Mouse (Mus musculus) layer of hippocampus, adult 11-12 months (tissue): ENCODE measurements around the gene Ehd4.

ENCODE experiments used
- DNase-seq: peaks from one replicate; pipeline ENCODE4 v3.0.0; 2022; ENCODE audit warnings: low spot score

Gene Ehd4

DNA sequence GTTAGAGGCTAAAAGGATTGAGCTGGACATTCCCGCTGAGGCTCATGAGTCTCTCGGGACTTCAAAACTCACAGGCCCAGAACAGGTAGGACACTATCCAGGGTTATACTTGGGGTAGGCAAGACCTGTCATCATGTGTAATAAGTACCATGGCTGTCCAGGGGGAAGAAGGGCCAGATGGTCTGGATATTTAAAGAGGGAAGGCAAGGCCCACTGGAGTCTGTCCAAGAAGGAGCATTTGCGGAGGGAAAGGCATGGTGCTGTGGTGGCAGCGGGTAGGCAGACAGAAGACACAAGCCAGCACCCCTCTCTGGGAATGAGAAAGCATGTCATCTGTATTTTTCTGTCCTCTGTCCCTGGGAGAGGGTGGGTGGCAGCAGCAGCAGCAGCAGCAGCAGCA is 80.3 kb downstream of the Ehd4 start:
- no peak for DNase-seq

DNA sequence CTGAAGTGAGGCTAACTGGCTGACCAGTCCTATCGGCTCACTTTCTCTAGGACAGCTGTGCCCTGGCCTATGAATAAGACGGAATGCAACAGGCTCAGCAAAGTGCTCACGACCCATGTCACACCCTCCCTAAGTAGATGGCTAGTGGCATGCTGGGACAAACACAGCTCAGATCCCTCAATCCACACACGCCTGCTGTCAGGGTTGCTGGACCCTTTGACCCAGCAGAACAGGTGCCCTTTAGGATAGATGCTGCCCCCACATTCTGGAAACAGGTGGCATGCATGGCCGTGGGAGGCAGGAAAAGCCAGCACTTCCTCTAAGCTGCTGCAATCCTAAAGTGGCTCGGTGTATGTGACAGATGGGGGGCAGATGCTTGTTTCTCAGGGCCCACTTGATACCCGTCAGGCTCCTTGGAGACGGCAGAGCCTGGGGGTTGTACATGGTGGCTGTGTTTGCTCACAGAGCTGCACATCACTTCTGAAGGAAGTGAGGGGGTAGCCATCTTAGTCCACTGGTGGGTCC is 84.9 kb downstream of the Ehd4 start:
- peak; percentile 79 for DNase-seq

DNA sequence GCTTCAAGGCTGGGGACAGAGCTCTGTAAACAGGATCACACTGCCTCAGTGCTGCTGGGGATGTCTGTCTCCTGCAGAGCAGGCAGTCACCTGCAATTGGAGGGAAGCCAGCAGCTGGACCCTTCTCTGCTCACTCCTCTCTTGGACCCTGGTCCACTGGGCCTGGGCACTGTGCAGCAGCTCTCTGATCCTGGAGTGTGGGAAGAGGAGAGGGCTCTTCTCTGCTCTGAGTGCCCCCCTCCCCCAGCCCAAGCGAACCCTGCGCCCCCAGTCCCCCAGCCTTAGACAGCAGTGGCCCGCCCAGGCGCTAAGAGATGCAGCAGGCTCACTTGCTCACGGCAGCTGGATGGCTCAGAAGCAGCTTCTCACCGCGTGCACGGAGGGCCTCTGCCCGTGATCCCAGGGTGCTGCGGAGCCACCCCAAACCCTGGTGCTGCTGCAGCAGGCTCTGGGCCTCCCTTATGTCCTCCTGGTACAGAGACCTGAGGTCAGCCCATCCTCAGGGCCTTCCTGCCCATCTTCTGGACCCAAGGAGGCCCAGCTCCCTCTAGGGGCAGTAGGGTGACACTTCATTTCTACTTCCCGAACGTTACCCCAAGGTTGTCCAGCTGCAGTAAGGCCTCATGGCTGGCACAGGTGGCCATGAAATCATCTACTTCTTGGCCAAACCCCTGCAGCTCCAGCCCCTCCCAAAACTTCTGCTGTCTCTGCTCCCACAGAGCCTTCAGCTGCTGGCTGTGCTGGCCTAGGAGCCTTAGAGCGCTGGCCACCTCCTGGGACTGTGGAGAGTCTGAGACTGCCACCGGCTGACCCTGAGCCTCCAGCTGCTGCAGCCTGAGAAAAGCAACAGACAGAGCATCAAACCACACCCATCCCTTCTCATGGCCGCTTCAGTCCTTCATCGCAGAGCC is 85.6 kb downstream of the Ehd4 start:
- peak; percentile 33 for DNase-seq

DNA sequence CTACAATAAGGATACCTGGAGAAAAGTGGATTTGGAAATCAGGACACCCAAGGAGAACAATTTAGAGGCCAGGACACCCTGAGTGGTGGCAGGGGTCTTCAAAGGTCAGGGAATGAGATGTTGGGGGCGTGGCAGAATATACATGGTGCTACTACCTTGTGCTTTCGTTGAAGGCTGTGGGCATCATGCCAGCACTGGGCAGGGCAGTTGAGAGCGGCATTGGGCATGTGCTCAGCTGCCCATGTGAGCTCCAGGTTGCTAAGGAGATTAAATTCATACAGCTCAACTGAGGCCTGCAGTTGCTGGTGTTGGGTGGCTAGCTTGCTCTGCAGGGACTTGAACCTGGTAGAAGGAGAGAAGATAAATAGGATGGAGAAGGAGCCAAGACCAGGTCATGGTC is 88.2 kb downstream of the Ehd4 start:
- DNase-seq = no peak

DNA sequence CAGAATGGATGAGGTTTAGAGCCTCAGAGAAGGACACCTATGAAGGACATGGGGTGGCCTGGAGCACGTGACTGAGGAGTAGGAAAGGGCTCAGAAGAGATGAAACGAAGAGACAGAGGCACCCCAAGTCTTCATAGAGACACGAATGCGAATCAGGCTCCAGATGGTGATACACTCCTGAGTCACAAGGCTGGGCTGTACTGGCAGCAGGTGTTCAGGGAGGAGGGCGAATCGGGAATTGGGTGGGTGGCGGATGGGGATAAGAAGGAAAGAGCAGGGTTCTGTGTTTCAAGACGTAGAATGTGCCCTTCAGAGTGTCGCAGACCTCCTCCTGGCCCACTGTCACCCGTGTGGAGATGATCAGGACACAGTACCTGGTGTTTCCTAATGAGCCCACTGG is 89.2 kb downstream of the Ehd4 start:
- no peak for DNase-seq

DNA sequence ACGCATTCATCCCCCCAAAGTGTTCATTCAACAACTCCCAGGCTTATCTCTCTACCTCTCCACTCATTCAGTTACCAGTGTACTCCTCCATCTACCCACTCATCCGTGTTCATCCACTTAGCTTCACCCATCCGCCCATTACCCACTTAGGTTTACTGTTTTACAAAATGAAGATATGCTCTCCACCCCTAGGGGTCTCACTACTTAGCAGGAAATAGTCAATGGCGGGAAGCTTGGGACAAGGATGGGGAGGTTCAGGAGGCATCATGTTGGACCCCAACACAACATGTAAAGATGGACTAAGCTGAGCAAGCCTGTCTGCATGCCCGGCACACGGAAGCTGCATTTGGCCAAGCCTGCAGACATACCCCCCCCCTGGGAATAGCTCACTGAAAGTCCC is 89.8 kb downstream of the Ehd4 start:
- DNase-seq = no peak

DNA sequence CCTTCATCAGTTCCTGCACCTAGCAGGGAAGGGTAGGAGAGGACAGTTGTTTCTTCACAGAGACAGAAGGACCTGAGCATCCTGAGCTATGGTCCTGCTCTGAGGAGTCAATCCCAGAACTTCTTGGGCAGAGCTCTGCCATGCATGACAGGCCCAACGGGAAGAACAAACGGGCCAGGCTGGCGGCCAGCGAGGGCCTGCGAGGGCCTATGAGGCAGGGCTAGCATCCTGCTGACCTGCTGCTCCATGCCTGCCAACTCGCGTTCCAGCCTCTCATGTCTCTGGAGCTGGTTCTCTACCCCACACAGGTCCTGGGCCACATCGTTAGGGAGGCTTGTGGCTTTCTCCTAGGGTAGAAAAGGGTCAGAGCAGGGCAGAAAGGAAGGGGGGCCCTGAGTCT is 92.2 kb downstream of the Ehd4 start:
- DNase-seq = no peak

DNA sequence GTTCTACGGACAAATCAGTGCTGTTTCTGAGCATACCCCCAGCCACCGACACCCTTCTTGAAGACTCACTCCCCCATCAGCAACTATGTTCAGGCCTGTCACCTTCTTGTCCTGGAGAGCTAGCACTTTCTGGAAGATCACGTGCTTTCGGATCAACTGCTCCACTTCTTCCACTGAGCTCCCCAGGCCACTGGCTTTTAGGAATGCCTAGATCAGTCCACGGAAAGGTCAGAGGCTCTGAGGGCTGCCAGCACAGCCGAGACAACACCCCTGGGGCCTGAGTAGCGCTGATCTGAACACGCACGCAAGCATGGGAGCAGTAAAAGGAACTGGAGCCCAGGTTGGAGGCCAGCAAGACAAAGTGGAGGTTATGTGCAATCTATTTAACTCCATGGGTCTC is 93.8 kb downstream of the Ehd4 start:
- DNase-seq = no peak

DNA sequence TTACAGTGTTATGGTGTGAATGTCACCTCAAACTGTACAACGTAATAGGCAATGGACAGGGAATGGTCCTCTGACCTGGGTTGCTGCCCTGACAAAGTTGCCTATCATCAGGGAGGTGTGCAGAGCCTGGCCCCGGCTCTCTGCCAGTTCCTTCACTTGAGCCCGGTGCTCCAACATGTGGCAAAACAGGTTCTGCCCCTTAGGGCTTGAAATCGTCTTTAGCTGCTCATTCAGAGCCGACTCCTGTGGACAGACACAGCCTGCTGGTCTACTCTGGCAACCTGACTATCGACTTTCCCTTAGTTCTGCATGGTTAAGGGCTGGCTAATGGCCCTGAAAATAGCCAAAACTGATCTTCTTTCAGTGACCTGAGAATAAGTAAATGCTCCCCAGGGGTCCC is 94.2 kb downstream of the Ehd4 start:
- no peak for DNase-seq

DNA sequence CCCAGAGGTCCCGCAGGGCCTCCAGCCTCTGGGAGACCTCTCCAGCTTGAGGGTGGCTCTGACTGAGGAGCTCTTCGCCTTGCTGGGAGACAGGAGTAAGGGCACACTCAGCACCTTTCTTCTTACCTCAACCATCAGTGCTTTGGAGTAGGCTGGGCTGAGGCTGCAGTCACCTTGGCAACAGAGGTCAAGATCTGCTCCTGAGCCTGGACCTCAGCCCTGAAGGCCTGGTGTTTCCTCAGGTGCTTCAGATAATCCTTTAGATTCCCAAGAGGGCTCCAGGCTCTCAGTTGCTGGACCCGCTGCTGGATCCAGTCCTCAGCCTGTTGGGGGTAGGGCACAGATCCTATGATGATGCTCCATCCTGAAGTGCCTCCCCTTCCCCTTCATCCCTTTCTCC is 94.9 kb downstream of the Ehd4 start:
- no peak for DNase-seq

DNA sequence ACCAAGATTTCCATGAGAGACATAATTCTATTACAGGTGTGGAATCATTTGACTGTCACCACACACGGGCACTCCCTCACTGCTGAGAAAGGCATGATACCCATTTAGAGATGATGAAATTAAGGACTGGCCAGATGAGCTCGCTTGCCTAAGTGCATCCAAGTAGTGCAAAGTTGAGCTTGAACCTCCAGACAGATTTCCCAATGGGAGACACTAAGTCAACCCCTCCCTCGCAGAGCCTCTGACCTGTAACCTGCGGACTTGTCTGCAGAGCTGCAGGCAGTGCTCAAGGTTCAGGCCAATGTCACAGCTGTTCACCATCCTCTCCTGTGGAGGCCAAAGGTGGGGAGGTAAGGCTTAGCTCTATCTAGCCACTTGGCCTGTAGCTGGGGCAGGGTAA is 95.6 kb downstream of the Ehd4 start:
- DNase-seq = no peak

DNA sequence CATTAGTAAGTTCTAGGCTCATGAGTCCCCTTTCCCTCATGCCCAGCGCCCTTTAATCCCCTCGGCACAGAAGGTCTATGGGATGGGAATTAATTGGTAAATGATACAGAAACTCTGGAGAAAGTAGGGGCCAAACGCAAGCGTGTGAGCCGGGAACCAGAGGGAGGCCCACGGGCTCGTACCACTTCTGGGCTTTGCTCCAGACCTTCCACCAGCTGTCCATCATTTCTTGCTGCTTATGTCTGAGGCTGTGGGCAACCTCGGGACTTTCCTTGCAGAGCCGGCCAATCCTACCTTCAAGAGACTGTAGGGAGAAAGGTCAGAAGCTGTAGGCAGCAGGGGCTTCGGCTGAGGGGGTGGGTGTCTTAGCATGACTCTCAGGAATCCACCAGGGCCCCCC is 98.5 kb downstream of the Ehd4 start:
- DNase-seq = no peak

DNA sequence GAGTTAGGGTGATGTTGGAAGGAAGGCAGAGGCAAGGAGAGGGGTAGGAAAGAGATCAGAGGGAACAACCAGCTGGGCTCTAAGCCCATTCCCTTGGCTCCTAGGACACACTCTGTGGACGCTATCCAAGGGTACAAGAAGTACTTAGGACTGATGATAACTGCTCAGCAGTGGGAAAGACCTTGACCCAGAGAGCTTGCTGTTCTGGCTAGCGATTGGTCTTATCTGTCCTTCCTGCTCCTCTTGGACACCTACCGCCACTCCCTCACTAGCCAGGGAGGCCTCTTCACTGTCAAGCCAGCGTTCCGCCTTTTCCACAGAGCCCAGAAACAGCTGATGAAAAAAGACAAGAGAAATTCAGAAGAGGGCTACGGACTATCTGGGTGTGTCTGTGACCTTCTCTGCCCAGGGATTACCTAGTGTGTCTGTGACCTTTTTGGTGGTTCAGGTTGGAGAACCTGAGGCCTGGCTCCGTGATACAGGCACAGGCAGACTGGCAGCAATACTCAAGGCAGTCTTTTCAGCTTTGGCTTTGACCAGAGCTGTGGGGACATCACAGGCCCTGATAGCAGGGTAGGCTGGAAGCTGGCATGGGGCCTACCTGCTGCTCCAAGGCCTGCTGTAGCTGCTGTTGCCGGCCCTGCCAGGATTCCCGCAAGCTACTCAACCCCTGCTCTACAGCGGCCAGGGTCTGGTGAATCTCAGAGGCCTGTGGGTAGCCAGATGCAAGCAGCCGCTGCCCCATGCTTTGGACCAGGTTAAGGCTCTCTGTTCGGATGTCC is 99.4 kb downstream of the Ehd4 start:
- DNase-seq = no peak

DNA sequence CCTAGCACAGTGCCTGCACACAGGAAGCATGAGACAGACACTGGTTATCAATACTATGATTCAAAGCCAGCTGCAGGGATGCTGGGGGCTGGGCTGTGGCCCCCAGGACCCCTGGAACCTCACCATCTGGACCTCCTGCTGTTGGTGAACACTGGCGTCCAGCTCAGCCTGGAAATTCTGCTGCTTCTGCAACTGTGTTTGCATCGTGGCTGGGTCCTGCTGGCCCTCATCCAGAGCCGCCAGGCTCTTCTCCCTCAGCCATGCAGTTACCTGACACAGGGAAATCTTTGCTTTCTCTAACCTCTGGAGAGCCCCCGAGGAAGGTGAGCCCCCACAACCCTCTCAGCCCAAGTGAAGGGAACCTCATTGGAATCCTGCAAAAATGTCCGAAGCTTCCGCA is 103.0 kb downstream of the Ehd4 start:
- DNase-seq = no peak

DNA sequence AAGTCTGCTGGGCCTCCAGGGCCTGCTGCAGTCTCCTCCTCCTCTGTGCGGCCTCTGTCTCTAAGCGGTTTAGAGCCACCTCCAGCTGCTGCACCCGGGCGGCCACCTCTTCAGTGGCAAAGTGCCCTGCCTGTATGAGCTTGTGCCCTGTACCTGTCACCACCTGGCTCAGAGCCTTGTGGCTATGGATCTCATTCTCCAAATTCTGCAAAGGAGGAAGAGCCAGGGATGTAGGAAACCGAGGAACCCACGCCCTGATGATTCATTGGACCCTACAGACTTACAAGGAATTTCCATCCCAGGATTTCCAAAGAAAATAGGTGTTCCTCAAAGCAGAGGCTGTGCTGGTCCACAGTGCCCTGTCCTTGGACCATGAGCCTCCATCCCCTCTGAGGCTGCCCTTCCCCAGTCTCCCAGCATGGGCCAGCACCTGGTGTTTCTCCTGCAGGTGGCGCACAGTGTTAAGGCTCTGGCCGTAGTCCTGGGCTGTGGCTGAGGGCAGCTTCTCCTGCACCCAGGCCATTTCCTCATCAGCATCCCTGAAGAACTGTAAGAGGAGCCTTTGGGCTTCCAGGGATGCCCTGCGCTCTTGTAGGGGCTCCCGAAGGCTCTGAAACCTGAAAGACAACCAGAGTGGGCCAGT is 104.7 kb downstream of the Ehd4 start:
- DNase-seq = no peak

DNA sequence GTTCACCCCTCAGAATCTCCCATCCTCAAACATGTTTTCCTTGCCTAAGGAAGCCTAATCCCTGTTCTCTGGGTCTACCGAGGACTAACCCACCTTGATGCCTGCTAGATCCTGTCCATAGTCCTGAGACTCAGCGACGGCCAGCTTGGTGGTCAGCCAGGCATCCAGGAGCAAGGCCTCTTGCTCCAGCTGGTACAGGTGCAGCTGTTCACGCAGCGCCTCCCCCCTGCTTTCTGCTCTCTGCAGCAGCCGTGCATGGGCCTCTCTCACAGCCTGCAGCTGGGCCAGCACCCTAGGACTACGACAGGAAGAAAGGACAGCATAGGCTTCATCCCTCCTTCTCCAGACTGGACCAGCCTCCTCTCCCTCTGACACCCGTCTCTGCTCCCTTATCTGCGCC is 106.2 kb downstream of the Ehd4 start:
- no peak for DNase-seq

DNA sequence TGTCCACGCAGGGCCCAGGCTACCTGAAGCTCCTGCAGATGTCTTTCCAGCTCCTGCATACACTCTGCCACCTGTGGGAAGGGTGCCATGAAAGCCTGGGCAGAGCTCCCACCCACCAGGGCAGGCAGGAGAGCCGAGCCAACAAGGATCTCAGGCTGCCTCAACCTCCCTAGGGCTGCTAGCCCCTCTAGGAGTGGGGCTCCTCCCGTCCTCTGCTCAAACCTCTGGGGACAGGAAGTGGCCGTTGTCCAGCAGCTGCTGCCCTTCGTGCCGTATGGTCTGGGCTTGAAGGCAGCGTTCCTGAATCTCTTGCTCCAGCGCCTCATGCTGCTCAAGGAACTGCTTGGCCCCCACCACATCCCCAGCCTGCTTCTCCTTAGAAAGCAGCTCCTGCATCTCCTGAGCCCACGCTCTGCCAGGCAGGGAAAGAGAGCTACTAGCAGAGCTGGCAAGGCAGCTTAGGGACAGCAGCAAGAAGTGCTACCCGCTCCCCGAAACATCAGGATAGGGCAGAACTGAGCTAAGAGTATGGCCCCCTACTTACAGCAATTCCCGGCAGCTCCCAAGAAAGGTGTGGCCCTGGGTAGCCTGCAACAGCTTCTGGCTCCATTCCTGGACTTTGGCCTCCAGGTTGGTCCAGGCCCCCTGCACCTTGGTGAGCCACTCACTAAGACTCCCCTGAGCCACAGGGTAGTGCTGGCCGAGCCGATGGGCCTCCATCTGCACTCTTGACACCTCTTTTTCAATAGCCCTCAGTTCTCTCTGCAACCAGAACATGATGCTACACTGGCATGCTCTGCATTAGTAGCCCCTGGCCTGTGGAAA is 107.7 kb downstream of the Ehd4 start:
- DNase-seq = no peak

DNA sequence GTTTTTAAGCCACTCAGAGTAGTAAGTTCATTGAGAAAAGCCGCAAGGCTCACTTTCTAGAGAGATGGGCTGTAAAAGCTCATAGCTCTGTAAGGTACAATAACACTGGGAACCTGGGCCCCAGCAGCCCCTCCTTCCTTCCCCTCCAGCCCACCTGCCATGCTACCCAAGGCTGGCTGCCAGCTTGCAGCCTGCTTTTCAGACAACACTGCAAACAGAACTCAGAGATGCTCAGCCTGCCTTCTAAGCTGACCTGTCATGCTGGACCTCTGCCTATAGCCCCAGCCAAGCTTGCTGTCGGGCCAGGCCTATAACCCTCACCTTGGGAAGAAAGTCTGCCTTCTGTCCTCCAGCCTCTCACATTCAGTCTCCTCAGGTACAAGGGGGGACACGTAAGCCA is 109.7 kb downstream of the Ehd4 start:
- DNase-seq = no peak

DNA sequence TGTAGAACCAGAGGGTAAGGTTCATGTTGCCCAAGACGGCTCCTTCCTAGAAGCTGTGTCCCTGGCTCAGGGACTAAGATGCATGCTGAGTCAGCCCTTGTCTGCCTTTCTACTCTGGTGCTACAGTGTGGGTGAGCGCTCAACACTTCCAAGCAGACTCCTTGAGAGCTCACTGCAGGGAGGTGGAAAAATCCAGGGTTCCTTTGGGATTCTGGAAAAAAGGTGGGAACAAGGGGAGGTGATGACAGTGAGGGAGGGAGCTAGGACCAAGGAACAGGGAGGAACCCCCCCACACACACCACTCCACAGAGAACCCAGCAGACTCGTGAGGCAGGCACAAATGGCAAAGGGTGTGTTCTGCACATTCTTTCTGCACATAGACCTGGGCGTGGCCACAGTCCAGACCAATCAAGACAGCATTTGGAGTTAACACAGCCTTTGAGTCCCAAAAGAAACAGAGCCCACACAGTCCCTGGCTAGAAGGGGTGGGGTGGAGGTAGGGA is 110.3 kb downstream of the Ehd4 start:
- DNase-seq = no peak

DNA sequence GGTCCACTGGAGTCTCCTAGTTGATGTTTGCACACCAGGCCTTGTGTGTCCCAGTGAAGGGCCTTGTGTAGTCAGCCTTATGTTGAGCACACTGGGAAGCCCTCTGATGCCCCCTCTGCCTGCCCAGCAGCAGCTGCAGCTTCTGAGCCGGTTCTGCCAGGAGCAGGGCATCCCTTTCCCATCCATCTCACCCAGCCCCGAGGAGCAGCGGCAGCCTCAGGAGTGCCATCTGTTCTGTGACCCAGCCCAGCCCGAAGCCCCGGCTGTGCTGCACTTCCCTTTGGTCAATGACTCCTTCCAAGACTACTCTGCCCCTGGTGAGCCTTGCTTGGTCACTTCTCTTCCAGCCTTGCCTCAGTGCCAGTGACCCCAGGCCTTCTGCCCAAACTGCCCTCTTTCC is 113.4 kb downstream of the Ehd4 start:
- DNase-seq = no peak
